Mouse (Mus musculus) erythroblast, embryonic 14.5 days (primary cell): ENCODE results near the gene Lkaaear1. TPM values are rescaled to one million over a fixed set of nuclear protein-coding genes. Genes with fewer than 3 reads are reported as not detected.

Source experiments
- H3K27me3 ChIP-seq: 2 replicates; pipeline ENCODE4 v1.6.1; 2012; ENCODE audit warnings: inconsistent platforms; ENCODE audit not compliant: control insufficient read depth
- H3K36me3 ChIP-seq: 2 replicates; pipeline ENCODE4 v1.6.1; 2012; ENCODE audit warnings: mild to moderate bottlenecking, inconsistent platforms; ENCODE audit not compliant: control insufficient read depth
- H3K4me1 ChIP-seq: 2 replicates; pipeline ENCODE4 v1.6.1; 2012; ENCODE audit warnings: inconsistent platforms; ENCODE audit not compliant: control insufficient read depth
- H3K4me3 ChIP-seq: replicated peaks from 2 replicates; pipeline ENCODE3; 2012; ENCODE audit warnings: moderate library complexity, mild to moderate bottlenecking, inconsistent platforms
- H3K9me3 ChIP-seq: 2 replicates; pipeline ENCODE4 v1.6.1; 2012; ENCODE audit warnings: low read length, inconsistent platforms, mixed read lengths; ENCODE audit not compliant: control insufficient read depth
- GATA1 ChIP-seq: IDR thresholded peaks from 2 replicates; pipeline ENCODE4 v1.6.1; 2012; ENCODE audit warnings: low read length, inconsistent platforms, mixed read lengths
- TAL1 ChIP-seq: IDR thresholded peaks from 3 replicates; pipeline ENCODE4 v1.6.1; 2012; ENCODE audit warnings: low read length, inconsistent platforms, mixed read lengths
- polyA plus RNA-seq: library from polyadenylated mRNA; stranded (reverse); fragments of >175 nt; gene quantifications from 2 replicates; pipeline ENCODE4 v1.2.3, GENCODE M21; 2012

The Lkaaear1 gene
- polyA plus RNA-seq, 1 experiment, result not detected

GRCm38 (mm10) chr2:181677096-181677754, 21.0 kb downstream of the Lkaaear1 start:
- Histone ChIP-seq H3K4me1 (peaks cover 21% of the 10 kb centered on the region), H3K4me3 (no peak overlapping the region), H3K36me3 (no peaks in the 10 kb centered on the region), H3K27me3 (peaks cover 59% of the 10 kb centered on the region), H3K9me3 (no peaks in the 10 kb centered on the region)
- TF ChIP-seq GATA1, result no peak
- TF ChIP-seq TAL1, result no peak

DNA sequence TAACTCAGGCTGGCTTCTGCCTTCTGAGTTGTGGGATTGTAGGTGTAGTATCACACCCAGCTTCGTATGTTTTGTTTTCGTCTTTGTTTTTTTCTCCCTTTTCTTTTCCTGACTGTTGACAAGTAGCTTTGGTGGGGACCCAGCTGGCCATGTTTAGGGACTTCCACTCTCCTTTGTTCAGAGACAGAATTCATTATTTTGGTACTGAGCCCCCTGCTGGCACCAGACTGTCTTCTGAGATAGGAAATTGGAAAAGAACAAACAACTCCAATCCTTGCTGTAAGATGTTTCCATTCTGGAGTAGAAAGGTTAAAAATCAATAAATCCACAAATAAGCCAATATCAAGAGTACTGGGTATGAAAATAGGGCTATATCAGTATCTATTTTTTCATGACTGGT, 21.8 kb downstream of the Lkaaear1 start:
- H3K9me3 ChIP-seq, result no peaks in the 10 kb centered on the region
- peaks cover 64% of the 10 kb centered on the region for H3K27me3 ChIP-seq
- no peak for TF ChIP-seq GATA1
- no peak for TF ChIP-seq TAL1
- H3K36me3 ChIP-seq, result no peaks in the 10 kb centered on the region
- no peak overlapping the region for H3K4me3 ChIP-seq
- H3K4me1 ChIP-seq, result peaks cover 21% of the 10 kb centered on the region

DNA sequence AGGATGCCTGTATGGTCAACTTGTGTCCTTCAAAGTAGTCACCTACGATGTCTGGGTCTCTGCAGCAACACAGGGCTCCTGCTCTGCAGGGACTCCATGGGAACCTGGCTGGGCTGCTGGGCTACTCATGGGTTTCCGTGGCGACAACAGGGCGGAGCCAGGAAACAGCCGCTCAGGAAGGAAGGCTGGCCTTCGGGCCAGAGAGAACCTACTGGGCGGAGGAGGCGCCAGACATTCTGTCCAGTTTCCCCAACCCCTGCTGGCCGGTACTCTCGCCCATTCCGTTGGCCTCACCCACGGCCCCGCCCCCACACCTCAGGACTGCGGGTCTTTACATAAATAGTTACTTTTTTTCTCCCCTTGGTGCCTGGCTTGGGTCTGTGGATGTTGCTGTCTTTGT, 22.8 kb downstream of the Lkaaear1 start:
- TF ChIP-seq TAL1 (no peak), GATA1 (no peak)
- Histone ChIP-seq H3K4me1 (peaks cover 17% of the 10 kb centered on the region), H3K27me3 (peaks cover 64% of the 10 kb centered on the region), H3K4me3 (no peak overlapping the region), H3K9me3 (no peaks in the 10 kb centered on the region), H3K36me3 (no peaks in the 10 kb centered on the region)

DNA sequence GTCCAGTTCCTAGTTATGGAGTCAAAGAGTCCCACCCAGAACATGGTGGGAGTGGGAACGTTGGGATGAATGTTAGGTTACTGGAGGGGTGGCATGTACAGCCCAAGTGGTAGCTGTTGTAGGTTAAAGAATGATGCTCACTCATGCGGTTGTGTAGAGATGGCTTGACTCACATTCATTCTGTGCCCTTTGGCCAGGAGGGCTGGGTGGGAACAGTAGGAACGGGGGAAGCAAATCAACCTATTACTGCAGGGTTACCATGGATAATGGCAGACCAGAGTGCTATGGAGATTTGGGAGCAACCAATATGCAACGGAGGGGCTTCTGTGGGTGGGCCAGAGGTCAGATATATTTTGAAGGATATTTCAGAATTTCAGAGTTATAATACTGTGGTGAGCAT, 23.3 kb downstream of the Lkaaear1 start:
- TF ChIP-seq TAL1, result no peak
- no peak for TF ChIP-seq GATA1
- Histone ChIP-seq H3K9me3 (no peaks in the 10 kb centered on the region), H3K27me3 (peaks cover 64% of the 10 kb centered on the region), H3K4me3 (no peak overlapping the region), H3K4me1 (peaks cover 12% of the 10 kb centered on the region), H3K36me3 (no peaks in the 10 kb centered on the region)

DNA sequence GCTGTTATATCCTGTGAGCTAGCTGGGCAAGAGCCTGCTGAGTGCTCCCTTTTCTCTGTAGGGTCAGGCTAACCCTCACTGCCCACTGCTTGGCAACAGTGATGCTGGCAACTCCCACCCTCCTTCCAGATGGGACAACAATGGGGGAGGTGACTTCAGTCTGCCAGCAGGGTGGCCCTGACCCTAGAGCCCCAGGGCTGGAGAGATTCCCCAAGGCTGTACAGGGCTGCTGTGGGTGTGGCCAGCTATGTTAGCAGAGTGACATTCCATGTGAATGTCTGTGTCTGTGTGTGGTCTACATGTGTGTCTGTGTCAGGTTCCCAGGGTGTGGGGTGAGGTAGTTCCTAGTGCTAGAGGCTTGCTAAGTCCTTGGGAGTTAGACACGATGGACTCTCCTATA, 24.7 kb downstream of the Lkaaear1 start:
- Histone ChIP-seq H3K4me3 (no peak overlapping the region), H3K36me3 (no peaks in the 10 kb centered on the region), H3K4me1 (peaks cover 6% of the 10 kb centered on the region), H3K9me3 (no peaks in the 10 kb centered on the region), H3K27me3 (peaks cover 74% of the 10 kb centered on the region)
- TF ChIP-seq TAL1 (no peak), GATA1 (no peak)

GRCm38 (mm10) chr2:181671984-181672383, 26.3 kb downstream of the Lkaaear1 start:
- Histone ChIP-seq H3K4me3 (no peak overlapping the region), H3K27me3 (peaks cover 80% of the 10 kb centered on the region), H3K9me3 (no peaks in the 10 kb centered on the region), H3K4me1 (peaks cover 6% of the 10 kb centered on the region), H3K36me3 (no peaks in the 10 kb centered on the region)
- no peak for TF ChIP-seq TAL1
- TF ChIP-seq GATA1, result no peak

DNA sequence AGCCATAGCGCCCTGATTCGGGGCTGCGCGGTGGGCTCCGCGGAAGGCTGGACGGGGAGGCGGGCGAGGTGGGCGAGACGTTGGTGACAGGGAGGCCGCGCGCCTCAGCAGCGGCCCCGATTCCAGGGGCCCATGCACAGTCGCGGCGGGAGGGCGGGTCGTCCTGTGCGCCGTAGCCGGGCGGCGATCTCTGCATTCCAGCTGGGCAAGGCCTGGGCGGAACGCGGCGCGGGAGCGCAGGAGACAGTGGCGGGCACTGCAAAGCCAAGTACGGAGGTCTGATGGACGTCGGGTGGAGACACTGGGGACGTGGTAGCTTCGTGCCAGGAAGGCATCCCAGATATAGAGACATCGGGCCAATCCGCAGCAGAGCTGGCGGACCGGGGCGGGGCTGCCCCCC, 26.9 kb downstream of the Lkaaear1 start, which contains the start of gene Sox18:
Gene Sox18, minus strand, starts transcription at position 315 of the 400 bp plus-strand sequence.
- peak within 1 kb of the TSS; percentile 7 for H3K4me3 ChIP-seq
- TF ChIP-seq GATA1, result no peak
- no peak for TF ChIP-seq TAL1
- peaks cover 6% of the 10 kb centered on the region for H3K4me1 ChIP-seq
- no peaks in the 10 kb centered on the region for H3K36me3 ChIP-seq
- H3K27me3 ChIP-seq, result peaks cover 77% of the 10 kb centered on the region
- no peaks in the 10 kb centered on the region for H3K9me3 ChIP-seq

DNA sequence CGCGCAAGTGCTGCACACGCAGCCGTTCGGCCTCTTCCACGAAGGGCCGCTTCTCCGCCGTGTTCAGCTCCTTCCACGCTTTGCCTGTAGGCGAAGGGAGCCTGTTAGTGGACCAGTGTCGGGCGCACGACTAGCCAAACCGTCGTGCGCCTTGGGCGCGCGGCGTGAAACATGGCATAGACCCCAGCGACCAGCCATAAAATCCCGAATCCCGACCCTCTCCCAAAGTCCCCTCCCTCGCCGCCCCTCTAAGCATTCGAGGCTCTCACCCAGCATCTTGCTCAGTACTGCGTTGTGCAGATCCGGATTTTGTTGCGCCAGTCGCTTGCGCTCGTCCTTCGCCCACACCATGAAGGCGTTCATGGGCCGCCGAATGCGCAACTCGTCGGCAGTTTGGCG, 27.3 kb downstream of the Lkaaear1 start:
- Histone ChIP-seq H3K4me3 (peak overlapping the region; percentile 7), H3K27me3 (peaks cover 77% of the 10 kb centered on the region), H3K4me1 (peaks cover 6% of the 10 kb centered on the region), H3K36me3 (no peaks in the 10 kb centered on the region), H3K9me3 (no peaks in the 10 kb centered on the region)
- TF ChIP-seq GATA1, result no peak

GRCm38 (mm10) chr2:181670285-181670912, 27.8 kb downstream of the Lkaaear1 start:
- Histone ChIP-seq H3K27me3 (peaks cover 74% of the 10 kb centered on the region), H3K4me3 (no peak overlapping the region), H3K4me1 (peaks cover 2% of the 10 kb centered on the region), H3K9me3 (no peaks in the 10 kb centered on the region), H3K36me3 (no peaks in the 10 kb centered on the region)
- TF ChIP-seq GATA1 (no peak), TAL1 (no peak)

DNA sequence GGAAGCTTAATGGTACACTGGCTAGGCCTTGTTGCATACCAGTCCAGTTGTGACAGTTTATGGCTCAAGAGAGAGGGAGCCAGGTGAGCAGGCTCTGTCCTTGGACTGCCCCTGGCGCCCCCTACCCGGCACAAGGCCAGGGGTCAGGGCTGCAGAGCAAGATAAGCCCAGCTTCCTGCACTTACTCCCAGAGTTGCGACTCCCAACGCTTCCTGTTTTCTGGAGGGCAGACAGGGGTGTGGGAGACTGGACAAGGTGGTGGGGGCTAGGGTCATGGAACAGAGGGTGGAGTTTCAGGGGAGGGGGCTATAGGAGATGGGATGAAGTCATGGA, 35.0 kb downstream of the Lkaaear1 start:
- H3K27me3 ChIP-seq, result peaks cover 6% of the 10 kb centered on the region
- TF ChIP-seq TAL1 (no peak), GATA1 (no peak)
- H3K9me3 ChIP-seq, result no peaks in the 10 kb centered on the region
- H3K4me1 ChIP-seq, result peaks cover 6% of the 10 kb centered on the region
- H3K4me3 ChIP-seq, result no peak overlapping the region
- no peaks in the 10 kb centered on the region; the same call in 1 of the 2 replicates for H3K36me3 ChIP-seq
